Mouse (Mus musculus) right cerebral cortex, postnatal 14 days (tissue): ENCODE data around the gene Gosr1.
A peak's percentile ranks its signal among the peaks of the same experiment; 100 is the strongest.
"Not testable (repeated sequence)": the region's sequence is repeated elsewhere in the genome, so short reads cannot be mapped to it uniquely, and the experiment has no call there.

Experiments
- DNase-seq: peaks from one replicate; pipeline ENCODE4 v3.0.0; 2022

The Gosr1 gene

DNA sequence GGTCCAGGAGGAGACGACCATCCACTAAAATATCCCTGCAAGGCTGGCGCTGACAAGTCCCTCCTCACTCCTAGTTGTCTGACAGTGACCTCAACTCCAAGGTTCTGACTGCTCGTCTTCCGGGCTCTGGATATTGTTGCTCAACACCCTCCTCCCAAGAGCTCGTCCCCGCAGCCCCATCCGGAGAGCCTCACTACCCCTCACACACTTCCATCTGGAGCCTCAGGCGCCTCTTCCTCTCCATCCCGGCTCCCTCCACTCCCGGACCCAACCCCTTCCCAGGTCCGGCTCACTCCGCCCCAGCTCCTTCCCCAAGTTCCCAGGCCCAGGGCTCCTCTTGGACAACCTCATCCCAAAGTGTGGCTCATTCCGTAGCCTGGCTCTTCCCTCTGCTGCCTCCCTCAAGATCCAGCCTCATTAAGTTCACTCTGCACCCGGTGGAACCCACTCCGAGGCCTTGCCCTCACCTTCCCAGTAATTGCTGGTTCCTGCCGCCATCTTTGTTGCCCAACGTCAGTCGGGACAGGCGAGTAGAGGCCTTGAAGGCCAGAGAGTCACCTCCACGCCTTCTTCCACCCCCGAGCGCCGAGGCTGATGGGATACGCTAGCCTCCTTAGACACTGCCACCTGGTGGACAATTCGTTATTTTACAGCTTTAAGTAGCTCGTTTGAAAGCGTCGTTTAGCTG, at the start of gene Gosr1:
Gosr1 (minus strand) TSS at position 527 of the 688 bp plus-strand sequence.
- DNase-seq, result peak; percentile 90

DNA sequence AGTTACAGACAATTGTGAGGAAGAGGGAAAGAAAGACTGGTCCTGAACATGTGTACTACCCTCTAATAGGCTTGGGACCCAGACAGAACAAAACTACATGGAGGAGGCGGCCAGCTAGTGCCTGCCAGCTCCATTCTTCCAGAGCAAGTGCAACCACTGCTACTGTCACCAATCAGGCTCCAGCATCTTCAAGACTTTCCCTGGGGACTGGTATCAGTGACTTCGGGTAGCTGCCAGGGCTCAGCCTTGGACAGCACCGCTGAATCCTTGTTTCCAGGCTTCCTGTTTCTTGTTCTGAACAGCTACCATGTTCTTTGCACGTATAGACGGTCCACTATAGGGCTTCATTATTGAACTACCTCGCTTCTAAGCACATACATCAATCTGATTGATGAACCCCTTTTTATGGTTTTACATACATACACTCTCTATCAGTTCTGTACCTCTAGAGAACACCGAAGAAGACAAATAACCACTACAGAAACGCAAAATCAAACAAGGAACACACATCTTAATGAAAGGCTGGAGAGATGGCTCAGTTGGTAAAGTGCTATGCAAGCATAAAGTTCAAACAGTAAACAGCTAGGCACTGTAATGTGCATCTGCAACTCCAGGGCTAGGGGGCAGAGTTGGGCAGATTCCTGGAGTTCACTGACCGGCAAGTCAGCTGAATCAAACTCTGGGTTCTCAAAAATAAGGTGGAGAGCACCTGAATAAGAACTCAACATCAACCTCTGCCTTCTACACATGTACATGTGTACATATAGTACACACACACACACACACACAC, 47.5 kb upstream of the Gosr1 start:
- no peak for DNase-seq

GRCm38 (mm10) chr11:76809450-76809849, 46.1 kb upstream of the Gosr1 start:
- no peak for DNase-seq

GRCm38 (mm10) chr11:76808550-76808949, 45.2 kb upstream of the Gosr1 start:
- DNase-seq, result no peak

DNA sequence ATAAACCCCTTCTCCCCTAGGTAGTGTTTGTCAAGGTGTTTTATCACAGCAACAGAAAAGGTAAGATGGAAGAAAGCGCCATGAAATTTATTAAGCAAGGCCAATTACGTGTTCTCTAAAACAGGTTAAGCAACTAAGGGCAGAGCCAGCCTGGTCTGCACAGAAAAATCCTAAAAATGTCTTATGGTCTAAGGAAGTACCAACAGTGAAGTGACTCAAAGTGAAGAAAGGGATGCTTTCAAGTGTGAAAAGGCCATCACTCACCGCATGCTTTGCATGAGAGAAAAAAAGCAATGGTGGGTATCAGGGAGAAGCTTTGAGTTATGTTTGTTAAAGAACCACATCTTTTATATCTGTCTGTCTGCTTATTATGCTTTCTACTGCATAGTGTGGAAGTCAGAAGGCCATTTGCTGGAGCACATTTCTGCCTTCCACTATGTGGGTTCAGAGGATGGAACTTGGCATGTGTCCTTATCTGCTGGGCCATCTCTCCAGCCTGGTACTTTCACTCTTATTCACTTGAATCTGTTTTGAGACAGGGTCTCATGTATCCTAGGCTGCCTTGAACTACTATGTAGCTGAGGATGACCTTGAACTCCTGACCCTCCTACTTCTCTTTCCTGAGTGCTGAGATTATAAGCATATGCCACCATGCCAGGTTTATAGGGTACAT, 43.8 kb upstream of the Gosr1 start:
- DNase-seq, result no peak

GRCm38 (mm10) chr11:76806026-76806425, 42.6 kb upstream of the Gosr1 start:
- DNase-seq, result no peak

DNA sequence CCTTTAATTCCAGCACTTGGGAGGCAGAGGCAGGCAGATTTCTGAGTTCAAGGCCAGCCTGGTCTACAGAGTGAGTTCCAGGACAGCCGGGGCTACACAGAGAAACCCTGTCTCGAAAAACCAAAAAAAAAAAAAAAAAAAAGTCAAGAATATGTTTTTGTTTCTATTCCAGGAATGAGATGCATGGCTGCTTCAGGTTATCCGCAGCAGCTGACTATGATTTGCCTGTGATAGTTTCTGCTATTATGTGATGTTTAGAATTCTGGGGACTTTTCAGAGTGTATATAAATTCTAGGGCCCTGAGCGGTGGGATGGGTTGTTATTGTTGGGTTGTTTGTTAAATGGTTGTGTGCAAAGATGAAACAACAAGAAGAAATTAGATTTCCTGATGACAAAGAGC, 41.7 kb upstream of the Gosr1 start:
- not testable (repeated sequence) for DNase-seq

GRCm38 (mm10) chr11:76803266-76803665, 39.9 kb upstream of the Gosr1 start:
- no peak for DNase-seq

- DNase-seq, result no peak
These were observed 33.9 kb upstream of the Gosr1 start for GRCm38 (mm10) chr11:76797236-76797635.

GRCm38 (mm10) chr11:76795326-76795725, 31.9 kb upstream of the Gosr1 start:
- no peak for DNase-seq

GRCm38 (mm10) chr11:76791331-76791730, 28.0 kb upstream of the Gosr1 start:
- DNase-seq, result no peak

DNA sequence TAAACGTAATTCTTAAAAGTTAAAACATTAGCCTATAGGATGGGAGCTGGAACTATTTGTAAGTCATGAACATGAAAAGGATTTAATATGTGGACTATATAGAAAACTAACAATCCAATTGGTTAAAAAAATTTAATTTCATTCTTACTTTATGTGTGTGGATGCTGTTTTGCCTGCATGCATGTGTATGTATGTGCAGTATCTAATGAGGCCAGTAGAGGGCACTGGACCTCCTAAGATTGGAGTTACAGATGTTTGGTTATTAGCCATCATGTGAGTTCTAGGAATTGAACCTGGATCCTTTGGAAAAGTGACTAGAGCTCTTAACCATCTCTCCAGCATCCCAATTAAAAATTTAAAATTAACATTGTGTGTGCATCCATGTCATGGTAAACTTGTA, 25.9 kb upstream of the Gosr1 start:
- peak; percentile 25 for DNase-seq

GRCm38 (mm10) chr11:76775533-76775932, 12.2 kb upstream of the Gosr1 start:
- DNase-seq, result no peak

DNA sequence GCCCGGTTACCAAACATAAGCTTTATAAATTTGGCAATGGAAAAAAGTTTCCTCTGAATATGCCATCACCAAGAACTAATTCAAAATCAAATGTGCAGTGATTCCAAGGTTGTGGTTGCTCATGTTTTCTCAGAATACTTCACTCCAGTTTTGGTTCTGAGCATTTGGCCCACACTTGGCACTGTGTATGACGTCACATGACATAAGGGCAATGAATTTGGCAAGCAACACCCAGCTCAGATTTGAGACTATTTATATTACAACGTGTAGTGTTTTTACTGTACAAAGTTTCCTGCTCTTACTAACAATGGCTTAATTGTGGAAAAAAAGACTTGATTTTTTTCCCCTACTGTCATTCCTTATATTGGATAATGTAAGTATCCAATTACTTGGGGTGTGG, 10.4 kb upstream of the Gosr1 start:
- DNase-seq, result no peak

GRCm38 (mm10) chr11:76770566-76770965, 7.2 kb upstream of the Gosr1 start:
- no peak for DNase-seq

DNA sequence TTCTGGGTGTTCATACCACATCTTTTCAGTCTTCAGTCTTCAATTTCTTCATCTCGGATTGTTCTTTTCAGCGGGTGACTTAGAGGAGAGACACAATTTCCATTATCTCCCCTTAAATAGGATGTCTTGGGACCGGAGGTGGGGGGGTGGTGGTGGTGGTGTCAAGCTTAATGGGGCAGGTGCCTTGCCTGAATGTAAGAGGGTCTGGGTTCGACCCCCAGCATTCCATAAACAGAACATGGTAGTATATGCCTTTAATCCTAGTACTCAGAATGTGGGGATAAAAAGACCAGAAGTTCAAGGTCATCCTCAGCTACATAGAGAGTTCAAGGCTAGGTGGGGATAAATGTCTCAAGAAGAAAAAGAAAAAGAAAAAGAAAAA, 353 bp upstream of the Gosr1 start:
- no peak for DNase-seq

- DNase-seq, result no peak
These were observed 11.1 kb downstream of the Gosr1 start for GRCm38 (mm10) chr11:76752276-76752675.

GRCm38 (mm10) chr11:76748819-76749218, 14.6 kb downstream of the Gosr1 start:
- no peak for DNase-seq

GRCm38 (mm10) chr11:76745921-76746320, 17.5 kb downstream of the Gosr1 start:
- DNase-seq, result no peak

- peak; percentile 19 for DNase-seq
These were observed 18.8 kb downstream of the Gosr1 start for GRCm38 (mm10) chr11:76744550-76744949.

DNA sequence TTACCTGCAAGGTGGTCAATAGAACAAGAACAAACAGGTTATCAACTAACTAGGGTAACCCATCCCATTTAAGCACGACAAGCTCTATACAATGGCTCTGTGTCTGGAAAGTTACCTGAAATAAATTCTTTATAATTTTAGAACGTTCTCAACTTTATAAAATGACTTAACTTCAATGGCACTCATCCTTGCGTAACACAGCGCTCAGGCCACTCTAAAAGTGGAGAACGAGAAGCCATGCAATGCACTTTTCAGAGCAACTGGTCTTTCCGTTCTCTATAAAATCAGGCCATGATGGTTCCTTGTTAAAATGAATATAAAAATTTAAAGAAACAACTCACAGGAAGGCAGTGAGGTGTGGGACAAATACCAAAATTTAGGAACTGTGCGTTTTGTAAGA, 20.9 kb downstream of the Gosr1 start:
- no peak for DNase-seq

GRCm38 (mm10) chr11:76739125-76739524, 24.3 kb downstream of the Gosr1 start:
- DNase-seq, result peak; percentile 40

DNA sequence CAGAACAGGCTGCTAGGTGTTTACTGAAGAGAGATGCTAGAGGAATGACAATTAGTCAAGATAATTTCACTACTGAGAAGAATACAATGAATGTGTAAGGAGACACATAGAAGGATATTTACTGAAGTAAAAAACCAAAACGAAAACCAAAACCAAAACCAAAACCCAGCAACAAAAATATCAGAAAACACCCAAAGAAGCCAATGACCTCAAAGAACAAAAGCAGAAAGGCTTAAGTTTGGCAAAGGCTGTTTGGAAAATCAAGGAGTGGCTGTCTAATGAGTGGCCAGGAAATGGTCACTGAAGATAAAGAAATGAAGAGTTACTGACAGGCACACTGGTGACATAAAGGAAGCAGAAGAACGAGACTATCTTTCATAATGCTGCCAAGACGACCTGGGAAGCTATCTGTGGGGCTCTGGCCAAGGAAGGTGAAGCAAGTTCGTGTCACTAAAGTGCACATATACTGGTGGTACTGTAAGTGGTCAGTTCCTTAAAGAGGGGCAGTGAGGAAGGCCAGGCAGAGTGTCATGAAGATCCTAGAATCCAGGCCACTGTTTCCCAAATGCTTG, 27.5 kb downstream of the Gosr1 start:
- DNase-seq, result no peak

DNA sequence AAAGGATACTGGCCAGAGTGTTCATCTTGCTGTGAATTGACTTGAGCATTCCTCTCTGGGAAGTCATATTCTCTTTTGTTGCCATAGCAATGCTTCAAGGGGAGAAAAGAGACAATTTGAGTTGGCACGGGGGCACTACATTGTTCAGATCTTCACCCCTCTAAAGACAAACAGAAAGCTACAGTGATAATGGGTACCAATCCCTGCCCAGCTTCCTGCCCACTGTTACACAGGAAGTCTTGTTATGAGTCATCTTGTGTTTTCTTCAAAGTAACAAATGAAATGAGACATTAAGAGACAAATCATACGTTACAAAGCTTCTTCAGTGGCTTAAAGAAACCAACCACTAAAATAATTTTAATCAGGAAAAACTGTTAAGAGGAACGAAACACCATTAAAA, 28.8 kb downstream of the Gosr1 start:
- no peak for DNase-seq
